Mouse (Mus musculus) spleen, adult 2 months (tissue): ENCODE measurements around the gene March7. TPM values are rescaled to one million over a fixed set of nuclear protein-coding genes. Genes with fewer than 3 reads are reported as not detected.
A peak's percentile ranks its signal among the peaks of the same experiment; 100 is the strongest.

ENCODE experiments used
- DNase-seq, 2 experiments: peaks; one replicate each; pipeline versions ENCODE4 v3.0.0 to v3.0.0-alpha.2; 2012 to 2021; ENCODE audit warnings: low spot score in 2 of 2, low read depth in 1 of 2
- H3K27ac ChIP-seq: fragments of 200-500 bp; 2 replicates; pipeline ENCODE4 v1.5.1; 2012; ENCODE audit warnings: low read length, inconsistent platforms; ENCODE audit not compliant: insufficient read depth
- H3K27me3 ChIP-seq: fragments of 200-500 bp; 2 replicates; pipeline ENCODE4 v1.6.1; 2012; ENCODE audit warnings: mild to moderate bottlenecking, moderate library complexity, low read length, inconsistent platforms; ENCODE audit not compliant: control insufficient read depth, insufficient read depth
- H3K36me3 ChIP-seq: fragments of 200-500 bp; 2 replicates; pipeline ENCODE4 v1.6.1; 2012; ENCODE audit warnings: mild to moderate bottlenecking, low read length, inconsistent platforms; ENCODE audit not compliant: control insufficient read depth, insufficient read depth
- H3K4me1 ChIP-seq: fragments of 200-500 bp; 2 replicates; pipeline ENCODE4 v1.6.1; 2011; ENCODE audit warnings: inconsistent platforms; ENCODE audit not compliant: control insufficient read depth, insufficient read depth, insufficient read length
- H3K4me3 ChIP-seq: fragments of 200-500 bp; 2 replicates; pipeline ENCODE4 v1.5.1; 2011; ENCODE audit warnings: mild to moderate bottlenecking, inconsistent platforms; ENCODE audit not compliant: insufficient read depth, insufficient read length; ENCODE audit errors: extremely low read depth
- CTCF ChIP-seq: fragments of 200-500 bp; IDR thresholded peaks from 2 replicates; pipeline ENCODE4 v1.5.1; 2011; ENCODE audit warnings: mild to moderate bottlenecking, inconsistent platforms; ENCODE audit not compliant: insufficient read depth, insufficient read length, insufficient replicate concordance; ENCODE audit errors: extremely low read depth
- POLR2A ChIP-seq: fragments of 200-500 bp; IDR thresholded peaks from 2 replicates; pipeline ENCODE4 v1.6.1; 2011; ENCODE audit warnings: low read depth, low read length, inconsistent platforms
- WGBS: fragments of 180-500 bp; shearing (Covaris S2); methylation state at CpG from one replicate; pipeline ENCODE4 v1.1.7; 2018; 5-methylcytosine and 5-hydroxymethylcytosine counted together
- polyA plus RNA-seq: library from polyadenylated mRNA; depleted of rRNA; stranded (reverse); fragments of >200 nt; gene quantifications from 2 replicates; pipeline ENCODE4 v1.2.3, GENCODE M21; 2012

The March7 gene
- polyA plus RNA-seq, 1 experiment, result 6.4 TPM

- Histone ChIP-seq H3K4me1 (peaks cover 11% of the 10 kb centered on the region), H3K36me3 (no peaks in the 10 kb centered on the region), H3K27ac (peak overlapping the region; percentile 54), H3K4me3 (peak overlapping the region; percentile 42; the same call in 1 of the 2 replicates), H3K27me3 (no peaks in the 10 kb centered on the region; the same call in 1 of the 2 replicates)
- 2% methylated on average over 42 of the region's 42 CpGs for WGBS
- peak in 1 of 2 experiments; percentile 48 for DNase-seq
- no peak for TF ChIP-seq POLR2A
- TF ChIP-seq CTCF, result no peak
Measured at GRCm38 (mm10) chr2:60283751-60284466, 74.2 kb downstream of the March7 start.

GRCm38 (mm10) chr2:60284467-60284821, 74.8 kb downstream of the March7 start, which contains the start of gene Cd302:
Gene Cd302, minus strand, starts transcription at chr2:60284488.
- H3K27ac ChIP-seq, result peak within 1 kb of the TSS; percentile 54
- WGBS, result 41% methylated on average over 4 of the region's 4 CpGs
- no peaks in the 10 kb centered on the region for H3K36me3 ChIP-seq
- TF ChIP-seq CTCF (no peak), POLR2A (no peak)
- DNase-seq, result no peak
- H3K4me3 ChIP-seq, result peak within 1 kb of the TSS; percentile 42; the same call in 1 of the 2 replicates
- peaks cover 11% of the 10 kb centered on the region for H3K4me1 ChIP-seq
- no peaks in the 10 kb centered on the region; the same call in 1 of the 2 replicates for H3K27me3 ChIP-seq

DNA sequence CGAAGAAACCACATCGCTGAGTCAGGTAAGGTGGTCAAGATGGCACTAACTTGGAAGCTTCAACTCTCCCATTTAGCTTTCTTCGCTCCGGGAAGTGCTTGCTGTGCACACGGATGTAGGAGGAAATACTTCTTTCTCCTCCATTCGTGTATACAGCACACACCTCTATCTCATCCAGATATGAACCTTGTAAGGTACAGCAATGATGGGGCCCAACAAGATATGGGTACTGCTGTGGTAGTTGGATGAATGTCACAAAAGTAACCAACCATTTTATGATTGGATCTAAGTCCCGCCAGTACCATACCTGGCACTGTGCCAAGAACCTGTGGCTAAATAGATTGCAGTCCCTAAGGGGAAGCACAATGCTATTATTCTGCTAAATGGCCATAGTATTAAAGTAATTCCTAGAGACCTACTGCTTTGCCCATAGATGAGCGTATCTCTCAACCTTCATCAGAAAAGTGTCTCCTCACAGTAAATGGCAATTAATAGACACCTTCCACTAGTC, 75.5 kb downstream of the March7 start:
- no peak overlapping the region for H3K4me3 ChIP-seq

DNA sequence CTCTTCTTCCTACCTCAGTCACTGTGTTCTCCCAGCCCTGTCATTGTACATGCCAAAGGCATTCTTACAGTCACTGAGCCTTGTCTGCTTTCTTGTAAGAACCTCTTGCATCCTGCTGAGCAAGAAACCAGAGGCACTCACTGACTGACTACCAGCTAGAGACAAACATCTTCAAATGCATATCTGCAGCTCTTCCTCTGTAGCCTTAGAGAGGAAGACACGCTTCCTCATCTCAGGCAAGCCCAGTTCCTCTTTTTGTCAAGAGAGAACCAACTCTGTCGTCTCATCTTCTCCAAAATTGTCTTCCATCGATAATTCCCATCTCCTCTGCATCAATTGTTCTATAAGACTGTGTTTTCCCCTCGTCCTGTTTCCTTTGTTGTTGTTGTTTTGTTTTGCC, 78.9 kb downstream of the March7 start:
- H3K27me3 ChIP-seq, result no peaks in the 10 kb centered on the region; the same call in 1 of the 2 replicates
- H3K36me3 ChIP-seq, result no peaks in the 10 kb centered on the region
- H3K27ac ChIP-seq, result no peak overlapping the region
- TF ChIP-seq POLR2A (no peak), CTCF (no peak)
- 23% methylated on average over 4 of the region's 4 CpGs for WGBS
- peak; percentile 14 to 15 for DNase-seq
- H3K4me1 ChIP-seq, result peaks cover 10% of the 10 kb centered on the region
- no peak overlapping the region for H3K4me3 ChIP-seq

More for the DNA sequence above, 75.5 kb downstream of the March7 start:
- Histone ChIP-seq H3K27me3 (no peaks in the 10 kb centered on the region; the same call in 1 of the 2 replicates), H3K27ac (no peak overlapping the region), H3K4me1 (peaks cover 11% of the 10 kb centered on the region), H3K36me3 (no peaks in the 10 kb centered on the region)
- 86% methylated on average over 8 of the region's 8 CpGs for WGBS
- no peak for DNase-seq
- TF ChIP-seq CTCF (no peak), POLR2A (no peak)

- no peak for DNase-seq
- 60% methylated on average over 1 of the region's 1 CpGs for WGBS
- 0 out of 2 replicates have a peak, but pooled peaks cover 5% of the 10 kb centered on the region for H3K4me1 ChIP-seq
- no peak overlapping the region for H3K27ac ChIP-seq
- TF ChIP-seq POLR2A (no peak), CTCF (no peak)
- H3K4me3 ChIP-seq, result no peak overlapping the region
- H3K27me3 ChIP-seq, result no peaks in the 10 kb centered on the region
- no peaks in the 10 kb centered on the region for H3K36me3 ChIP-seq
Measured at GRCm38 (mm10) chr2:60289451-60289850, 79.8 kb downstream of the March7 start.

GRCm38 (mm10) chr2:60291381-60291780, 81.7 kb downstream of the March7 start:
- TF ChIP-seq CTCF (no peak), POLR2A (no peak)
- H3K4me1 ChIP-seq, result 0 out of 2 replicates have a peak, but pooled peaks cover 5% of the 10 kb centered on the region
- WGBS, result 91% methylated on average over 4 of the region's 4 CpGs
- no peaks in the 10 kb centered on the region for H3K27me3 ChIP-seq
- H3K4me3 ChIP-seq, result no peak overlapping the region
- no peak for DNase-seq
- no peaks in the 10 kb centered on the region for H3K36me3 ChIP-seq
- no peak overlapping the region for H3K27ac ChIP-seq

- DNase-seq, result no peak
- no peak overlapping the region for H3K4me3 ChIP-seq
- no peaks in the 10 kb centered on the region for H3K4me1 ChIP-seq
- TF ChIP-seq POLR2A, result no peak
- no peak for TF ChIP-seq CTCF
- H3K27me3 ChIP-seq, result no peaks in the 10 kb centered on the region
- H3K36me3 ChIP-seq, result peaks cover 2% of the 10 kb centered on the region; the same call in 1 of the 2 replicates
- H3K27ac ChIP-seq, result no peak overlapping the region
- 81% methylated on average over 3 of the region's 3 CpGs for WGBS
Measured at GRCm38 (mm10) chr2:60298266-60298665, 88.6 kb downstream of the March7 start.
